Mouse (Mus musculus) lung, embryonic 14.5 days (tissue): ENCODE data around the gene Arpp19. TPM values are rescaled to one million over a fixed set of nuclear protein-coding genes. Genes with fewer than 3 reads are reported as not detected.

ENCODE experiments used
- ATAC-seq: fragments of 200-750 bp; cut with Nextera tagmentation; 2 replicates; pipeline ENCODE4 v1.8.0; 2017; ENCODE audit warnings: mild to moderate bottlenecking, moderate TSS enrichment, moderate library complexity; ENCODE audit not compliant: insufficient read depth
- DNase-seq: peaks from one replicate; pipeline ENCODE4 v3.0.0-alpha.2; 2015
- H3K27ac ChIP-seq: fragments of 300-500 bp; sonication (generic); 2 replicates; pipeline ENCODE4 v1.5.1; 2014; ENCODE audit warnings: low read depth, mild to moderate bottlenecking, moderate library complexity
- H3K27me3 ChIP-seq: fragments of 300-500 bp; sonication (generic); 2 replicates; pipeline ENCODE4 v1.6.1; 2014; ENCODE audit warnings: low read length, control low read depth; ENCODE audit not compliant: insufficient read depth
- H3K36me3 ChIP-seq: fragments of 300-500 bp; sonication (generic); 2 replicates; pipeline ENCODE4 v1.6.1; 2014; ENCODE audit warnings: control low read depth; ENCODE audit not compliant: insufficient read depth
- H3K4me1 ChIP-seq: fragments of 300-500 bp; sonication (generic); 2 replicates; pipeline ENCODE4 v1.6.1; 2014; ENCODE audit warnings: antibody characterized with exemption, control low read depth; ENCODE audit not compliant: insufficient read depth
- H3K4me2 ChIP-seq: fragments of 300-500 bp; sonication (generic); 2 replicates; pipeline ENCODE4 v1.6.1; 2014; ENCODE audit warnings: mild to moderate bottlenecking
- H3K4me3 ChIP-seq: fragments of 300-500 bp; sonication (generic); 2 replicates; pipeline ENCODE4 v1.5.1; 2014; ENCODE audit warnings: low read depth, low read length
- H3K9ac ChIP-seq: fragments of 300-500 bp; sonication (generic); 2 replicates; pipeline ENCODE4 v1.6.1; 2014
- H3K9me3 ChIP-seq: fragments of 300-500 bp; sonication (generic); 2 replicates; pipeline ENCODE4 v1.6.1; 2016; ENCODE audit warnings: low read depth, low read length, control low read depth
- CTCF ChIP-seq: IDR thresholded peaks from 2 replicates; pipeline ENCODE4 v1.5.1; 2016; ENCODE audit warnings: antibody characterized with exemption, low read depth
- WGBS: fragments of 180-500 bp; shearing (Covaris S2); extraction: QIAGEN DNeasy Blood & Tissue Kit; methylation state at CpG from one replicate; pipeline ENCODE4 v1.1.7; 2014; 5-methylcytosine and 5-hydroxymethylcytosine counted together
- polyA plus RNA-seq: library from polyadenylated mRNA; unstranded; fragments of >200 nt; fragmentation: Nextera tagmentation; extraction: Ambion mirVana; gene quantifications from 2 replicates; pipeline ENCODE4 v1.2.1, GENCODE M21; 2014

Arpp19 gene
- polyA plus RNA-seq, 1 experiment from 2014 or later, result 289 TPM

GRCm38 (mm10) chr9:75022546-75022945 lies 14.9 kb upstream of the Arpp19 start:
- TF ChIP-seq CTCF, result no peak
- no peaks in the 10 kb centered on the region for H3K27me3 ChIP-seq
- no peaks in the 10 kb centered on the region for H3K4me1 ChIP-seq
- H3K9me3 ChIP-seq, result no peaks in the 10 kb centered on the region
- H3K36me3 ChIP-seq, result peaks cover 12% of the 10 kb centered on the region; the same call in 1 of the 2 replicates
- H3K9ac ChIP-seq, result no peak overlapping the region
- no peak overlapping the region for H3K4me3 ChIP-seq
- no peak overlapping the region for H3K4me2 ChIP-seq
- 75% methylated on average over 7 of the region's 7 CpGs for WGBS
- H3K27ac ChIP-seq, result no peak overlapping the region
- ATAC-seq (no peak), DNase-seq (no peak)

GRCm38 (mm10) chr9:75023150-75023894 lies 14.1 kb upstream of the Arpp19 start:
- Histone ChIP-seq H3K36me3 (peaks cover 10% of the 10 kb centered on the region; the same call in 1 of the 2 replicates), H3K9me3 (no peaks in the 10 kb centered on the region), H3K27ac (no peak overlapping the region), H3K4me1 (no peaks in the 10 kb centered on the region), H3K4me3 (no peak overlapping the region), H3K4me2 (no peak overlapping the region), H3K9ac (no peak overlapping the region), H3K27me3 (no peaks in the 10 kb centered on the region)
- DNase-seq, result no peak
- no peak for ATAC-seq
- 48% methylated on average over 5 of the region's 5 CpGs for WGBS
- no peak for TF ChIP-seq CTCF

GRCm38 (mm10) chr9:75024089-75024488 lies 13.3 kb upstream of the Arpp19 start:
- Histone ChIP-seq H3K4me1 (no peaks in the 10 kb centered on the region), H3K27me3 (no peaks in the 10 kb centered on the region), H3K36me3 (0 out of 2 replicates have a peak, but pooled peaks cover 5% of the 10 kb centered on the region), H3K4me2 (no peak overlapping the region), H3K9ac (no peak overlapping the region), H3K4me3 (no peak overlapping the region), H3K9me3 (no peaks in the 10 kb centered on the region), H3K27ac (no peak overlapping the region)
- TF ChIP-seq CTCF, result no peak
- DNase-seq, result no peak
- ATAC-seq, result no peak
- 32% methylated on average over 7 of the region's 7 CpGs for WGBS

- Histone ChIP-seq H3K27ac (no peak overlapping the region), H3K4me3 (no peak overlapping the region), H3K27me3 (no peaks in the 10 kb centered on the region), H3K9ac (no peak overlapping the region), H3K4me2 (no peak overlapping the region), H3K4me1 (no peaks in the 10 kb centered on the region), H3K36me3 (no peaks in the 10 kb centered on the region), H3K9me3 (no peaks in the 10 kb centered on the region)
- peak; percentile 56 for TF ChIP-seq CTCF
- DNase-seq (peak; percentile 29), ATAC-seq (no peak)
- WGBS, result 69% methylated on average over 6 of the region's 6 CpGs
Measured at GRCm38 (mm10) chr9:75025689-75026088, 11.7 kb upstream of the Arpp19 start.

- no peak for TF ChIP-seq CTCF
- no peak overlapping the region for H3K27ac ChIP-seq
- no peak for ATAC-seq
- no peaks in the 10 kb centered on the region for H3K9me3 ChIP-seq
- 86% methylated on average over 1 of the region's 1 CpGs for WGBS
- no peaks in the 10 kb centered on the region for H3K4me1 ChIP-seq
- no peak overlapping the region for H3K9ac ChIP-seq
- DNase-seq, result no peak
- no peak overlapping the region for H3K4me3 ChIP-seq
- no peaks in the 10 kb centered on the region for H3K27me3 ChIP-seq
- no peak overlapping the region for H3K4me2 ChIP-seq
- no peaks in the 10 kb centered on the region for H3K36me3 ChIP-seq
Measured at GRCm38 (mm10) chr9:75032408-75032807, 5.0 kb upstream of the Arpp19 start.

GRCm38 (mm10) chr9:75033141-75033540 lies 4.3 kb upstream of the Arpp19 start:
- Histone ChIP-seq H3K4me2 (no peak overlapping the region), H3K9ac (no peak overlapping the region), H3K4me3 (no peak overlapping the region), H3K9me3 (no peaks in the 10 kb centered on the region), H3K4me1 (no peaks in the 10 kb centered on the region), H3K36me3 (no peaks in the 10 kb centered on the region), H3K27me3 (no peaks in the 10 kb centered on the region), H3K27ac (no peak overlapping the region)
- peak; percentile 59 for DNase-seq
- no peak for ATAC-seq
- WGBS, result 48% methylated on average over 7 of the region's 7 CpGs
- TF ChIP-seq CTCF, result peak; percentile 64

- no peak for DNase-seq
- ATAC-seq, result no peak
- Histone ChIP-seq H3K36me3 (no peaks in the 10 kb centered on the region), H3K4me2 (no peak overlapping the region), H3K9me3 (no peaks in the 10 kb centered on the region), H3K9ac (no peak overlapping the region), H3K27me3 (no peaks in the 10 kb centered on the region), H3K4me3 (no peak overlapping the region), H3K27ac (no peak overlapping the region), H3K4me1 (no peaks in the 10 kb centered on the region)
- 33% methylated on average over 1 of the region's 1 CpGs for WGBS
- TF ChIP-seq CTCF, result no peak
Measured at GRCm38 (mm10) chr9:75034691-75035090, 2.7 kb upstream of the Arpp19 start.
